Comparison of ENCODE assay signal across 9 mouse cellular contexts in the genomic region with DNA sequence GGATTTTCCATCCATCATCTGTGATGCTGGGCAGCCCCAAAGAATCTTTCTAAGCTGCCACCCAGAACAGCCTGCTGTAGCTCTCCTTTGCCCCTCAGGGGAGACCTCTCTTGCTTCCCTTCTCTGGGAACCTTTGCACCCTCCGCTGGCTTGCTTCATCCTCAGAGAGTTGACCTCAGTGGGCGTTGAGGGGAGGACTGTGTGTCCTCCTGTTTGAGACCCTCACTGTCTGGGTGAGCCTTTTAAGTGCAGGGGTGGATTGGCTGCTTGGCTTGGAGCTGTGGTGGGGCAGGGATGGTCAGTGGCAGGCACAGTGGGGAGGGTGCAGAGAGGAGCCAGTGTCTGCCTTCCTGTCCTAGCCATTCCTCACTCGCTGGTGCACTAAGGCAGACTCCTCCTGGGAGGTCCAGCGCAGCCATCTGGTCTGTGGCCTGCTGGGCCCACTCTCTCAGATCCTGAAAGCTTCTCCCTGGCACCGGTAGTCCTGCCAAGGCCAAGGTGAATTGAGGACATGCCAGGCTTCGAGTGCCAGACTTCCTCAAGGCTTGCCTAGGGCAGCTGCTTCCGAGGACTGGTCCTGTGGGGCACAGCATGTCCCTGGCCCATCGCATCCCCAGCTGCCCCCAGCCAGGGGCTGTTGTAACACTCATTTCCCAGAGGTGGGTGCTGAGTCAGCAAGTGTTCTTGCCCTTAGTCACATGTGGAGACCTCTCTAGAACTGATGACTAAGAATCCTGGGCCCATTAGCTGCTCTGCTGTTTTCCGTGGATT. TPM values are rescaled to one million over a fixed set of nuclear protein-coding genes. Genes with fewer than 3 reads are reported as not detected.
A peak's percentile ranks its signal among the peaks of the same experiment; 100 is the strongest.
DNase-seq lines count a peak whose midpoint lies in the region; ATAC-seq lines count a peak whose summit lies in the region.
"Had no signal": no experiment of that assay in that cellular context is flagged by ENCODE, and none has a peak within 500 bp of the region (broad histone marks: within the 10 kb centered on the region; RNA-seq: fewer than 3 reads in every experiment).

No protein-coding gene starts in this region.

- H3K36me3 ChIP-seq in neural tube, embryonic 13.5 days: no peaks in the 10 kb centered on the region
- no peaks in the 10 kb centered on the region for H3K36me3 ChIP-seq in neural tube, embryonic 15.5 days

- no peak for ATAC-seq in neural tube, embryonic 13.5 days (ENCODE audit: low read depth)
- no peak for ATAC-seq in neural tube, embryonic 15.5 days (ENCODE audit: low FRiP score)
- ATAC-seq in erythroid progenitor cell, adult 5-6 weeks (replicated peaks; ENCODE audit: low FRiP score, poor library complexity, severe bottlenecking): no peak

- peak; percentile 86 to 89 for DNase-seq in adrenal gland, postnatal 36 days
- peak; percentile 72 for DNase-seq in gastrocnemius, postnatal 14 days
- peak; percentile 44 for DNase-seq in lung, postnatal 10 days
- no peak for DNase-seq in thymus, postnatal 36 days

- no peaks in the 10 kb centered on the region for H3K9me3 ChIP-seq in neural tube, embryonic 13.5 days
- no peaks in the 10 kb centered on the region for H3K9me3 ChIP-seq in neural tube, embryonic 15.5 days (replicated peaks)

- no peak overlapping the region for H3K4me3 ChIP-seq in neural tube, embryonic 13.5 days
- no peak overlapping the region for H3K4me3 ChIP-seq in neural tube, embryonic 15.5 days (replicated peaks)

- 0 out of 2 replicates have a peak overlapping the region, but pooled peaks have one; percentile 8 for H3K9ac ChIP-seq in neural tube, embryonic 13.5 days
- no peak overlapping the region; the same call in 1 of the 2 replicates for H3K9ac ChIP-seq in neural tube, embryonic 15.5 days (replicated peaks)

- intact Hi-C loops in gastrocnemius, postnatal 14 days (cut with DNase I; ENCODE audit: low total_unique reads): no loop called here

- 59% methylated on average over 9 of the region's 9 CpGs for WGBS in neural tube, embryonic 13.5 days
- WGBS in neural tube, embryonic 15.5 days: 60% methylated on average over 9 of the region's 9 CpGs

- H3K4me1 ChIP-seq in neural tube, embryonic 13.5 days (replicated peaks): peaks cover 11% of the 10 kb centered on the region
- peaks cover 6% of the 10 kb centered on the region for H3K4me1 ChIP-seq in neural tube, embryonic 15.5 days

- no peak overlapping the region for H3K4me2 ChIP-seq in neural tube, embryonic 13.5 days
- no peak overlapping the region for H3K4me2 ChIP-seq in neural tube, embryonic 15.5 days

- H3K27me3 ChIP-seq in neural tube, embryonic 13.5 days: no peaks in the 10 kb centered on the region
- H3K27me3 ChIP-seq in neural tube, embryonic 15.5 days (replicated peaks): no peaks in the 10 kb centered on the region

- H3K27ac ChIP-seq in neural tube, embryonic 13.5 days (replicated peaks): no peak overlapping the region
- H3K27ac ChIP-seq in neural tube, embryonic 15.5 days (replicated peaks): no peak overlapping the region

RNA-seq across cellular contexts. Expression of a gene that starts 5.7 kb away (rescaled TPM):
- polyA plus RNA-seq in neural tube, embryonic 13.5 days (2015; fragmentation: Nextera tagmentation; extraction: Ambion mirVana): not detected in 2 replicates
- 0.17 TPM in 1 of 2 replicates, not detected in the other for polyA plus RNA-seq in neural tube, embryonic 15.5 days (2015; fragmentation: Nextera tagmentation; extraction: Ambion mirVana)
- total RNA-seq in adrenal gland, postnatal 36 days (2021): 10 to 100 TPM; 25.2 to 36.9 TPM
- total RNA-seq in gastrocnemius, postnatal 14 days (2021): not detected
- total RNA-seq in erythroid progenitor cell, adult 5-6 weeks (2015; ENCODE audit: low replicate concordance): not detected in 2 replicates
- not detected in 2 replicates for total RNA-seq in erythroid progenitor cell, adult 5-6 weeks (2017; ENCODE audit: low replicate concordance)
- polyA plus RNA-seq: heart, embryonic 14.5 days; spleen, adult 2 months had no signal

RNA-seq across cellular contexts. Expression of a gene that starts 15.5 kb away (rescaled TPM):
- polyA plus RNA-seq in neural tube, embryonic 13.5 days (2015; fragmentation: Nextera tagmentation; extraction: Ambion mirVana): 2.7 and 4.2 TPM in 2 replicates
- polyA plus RNA-seq in neural tube, embryonic 15.5 days (2015; fragmentation: Nextera tagmentation; extraction: Ambion mirVana): 8.8 TPM in 2 replicates
- total RNA-seq in adrenal gland, postnatal 36 days (2021): 10 to 100 TPM; 66.1 to 69.9 TPM
- 1 to 10 TPM; 2.1 to 5.4 TPM for total RNA-seq in gastrocnemius, postnatal 14 days (2021)
- not detected in 2 replicates for total RNA-seq in erythroid progenitor cell, adult 5-6 weeks (2015; ENCODE audit: low replicate concordance)
- not detected in 2 replicates for total RNA-seq in erythroid progenitor cell, adult 5-6 weeks (2017; ENCODE audit: low replicate concordance)

RNA-seq across cellular contexts. Expression of a gene that starts 17.6 kb away (rescaled TPM):
- 21.0 and 21.9 TPM in 2 replicates for polyA plus RNA-seq in neural tube, embryonic 13.5 days (2015; fragmentation: Nextera tagmentation; extraction: Ambion mirVana)
- 29.5 and 31.5 TPM in 2 replicates for polyA plus RNA-seq in neural tube, embryonic 15.5 days (2015; fragmentation: Nextera tagmentation; extraction: Ambion mirVana)
- total RNA-seq in adrenal gland, postnatal 36 days (2021): 100 to 1,000 TPM; 683 to 762 TPM
- total RNA-seq in gastrocnemius, postnatal 14 days (2021): 10 to 100 TPM; 16.1 to 17.4 TPM
- total RNA-seq in erythroid progenitor cell, adult 5-6 weeks (2015; ENCODE audit: low replicate concordance): 21.6 and 42.8 TPM in 2 replicates
- total RNA-seq in erythroid progenitor cell, adult 5-6 weeks (2017; ENCODE audit: low replicate concordance): 40.8 and 44.3 TPM in 2 replicates

RNA-seq across cellular contexts. Expression of a gene that starts 53.5 kb away (rescaled TPM):
- polyA plus RNA-seq in neural tube, embryonic 13.5 days (2015; fragmentation: Nextera tagmentation; extraction: Ambion mirVana): 8.5 and 10.1 TPM in 2 replicates
- polyA plus RNA-seq in neural tube, embryonic 15.5 days (2015; fragmentation: Nextera tagmentation; extraction: Ambion mirVana): 4.5 and 8.7 TPM in 2 replicates
- total RNA-seq in adrenal gland, postnatal 36 days (2021): 10 to 100 TPM; 25.8 to 26.8 TPM
- 1 to 10 TPM; 1.0 to 2.0 TPM for total RNA-seq in gastrocnemius, postnatal 14 days (2021)
- total RNA-seq in erythroid progenitor cell, adult 5-6 weeks (2015; ENCODE audit: low replicate concordance): not detected in 2 replicates
- total RNA-seq in erythroid progenitor cell, adult 5-6 weeks (2017; ENCODE audit: low replicate concordance): not detected in 2 replicates

Comparison
In these comparisons a context has a peak if more than half of its experiments do, and no peak if none do; other contexts are left out.
1. DNase-seq: peak in adrenal gland, postnatal 36 days (2 of 2), gastrocnemius, postnatal 14 days (single experiment) and lung, postnatal 10 days (single experiment); none in thymus, postnatal 36 days (0 of 2).
2. RNA of a gene that starts 5.7 kb away (total RNA-seq): 25.2 to 36.9 TPM in adrenal gland, postnatal 36 days; not detected in gastrocnemius, postnatal 14 days and not detected in erythroid progenitor cell, adult 5-6 weeks; every median in the first group is over 10 times any median in the second.
3. RNA of a gene that starts 15.5 kb away (total RNA-seq): 66.1 to 69.9 TPM in adrenal gland, postnatal 36 days; 2.1 to 5.4 TPM in gastrocnemius, postnatal 14 days and not detected in erythroid progenitor cell, adult 5-6 weeks; every median in the first group is over 10 times any median in the second.
4. RNA of a gene that starts 17.6 kb away (total RNA-seq): 683 to 762 TPM in adrenal gland, postnatal 36 days; 21.6 to 44.3 TPM in erythroid progenitor cell, adult 5-6 weeks and 16.1 to 17.4 TPM in gastrocnemius, postnatal 14 days; every median in the first group is over 10 times any median in the second.